In genomic region chrX:18402296-18402695, GRCm38 (mm10) we compare ENCODE assay signal across 21 mouse cellular contexts. TPM values are rescaled to one million over a fixed set of nuclear protein-coding genes. Genes with fewer than 3 reads are reported as not detected.
DNase-seq lines count a peak whose midpoint lies in the region; ATAC-seq and TF ChIP-seq lines count a peak whose summit lies in the region.
"Had no signal": no experiment of that assay in that cellular context is flagged by ENCODE, and none has a peak within 500 bp of the region (broad histone marks: within the 10 kb centered on the region; RNA-seq: fewer than 3 reads in every experiment).

No protein-coding gene starts in this region.

- no peaks in the 10 kb centered on the region for H3K9me3 ChIP-seq in lung, postnatal 0 days (ENCODE audit: low read length)
- no peaks in the 10 kb centered on the region for H3K9me3 ChIP-seq in intestine, embryonic 15.5 days
- no peaks in the 10 kb centered on the region for H3K9me3 ChIP-seq in stomach, postnatal 0 days (ENCODE audit: control insufficient read depth, low read length)
- H3K9me3 ChIP-seq: heart, embryonic 10.5 days; hindbrain, embryonic 15.5 days; limb, embryonic 13.5 days; midbrain, embryonic 12.5 days had no signal

- H3K27me3 ChIP-seq in lung, postnatal 0 days (replicated peaks; ENCODE audit: insufficient read depth, low read length): no peaks in the 10 kb centered on the region
- no peaks in the 10 kb centered on the region for H3K27me3 ChIP-seq in intestine, embryonic 15.5 days (replicated peaks)
- H3K27me3 ChIP-seq in stomach, postnatal 0 days (ENCODE audit: control insufficient read depth, insufficient read depth, low read length): no peaks in the 10 kb centered on the region
- H3K27me3 ChIP-seq: hindbrain, embryonic 15.5 days; limb, embryonic 13.5 days; midbrain, embryonic 12.5 days had no signal

- DNase-seq in gastrocnemius, adult 18-20 months (ENCODE audit: low spot score): peak; percentile 33
- DNase-seq in gastrocnemius, postnatal 36 days: no peak
- peak; percentile 2 for DNase-seq in lung, adult 2 months
- no peak for DNase-seq in lung, postnatal 0 days (ENCODE audit: low spot score)
- peak; percentile 60 for DNase-seq in stomach, postnatal 0 days (ENCODE audit: low spot score)
- no peak for DNase-seq in embryo, embryonic 11 days
- DNase-seq: adrenal gland, postnatal 36 days; cerebellum, adult 9-11 months; forebrain, postnatal 0 days; spleen, adult 18-20 months; thymus, postnatal 25 days had no signal

- 45% methylated on average over 10 of the region's 10 CpGs for WGBS in lung, adult 2 months
- WGBS in lung, postnatal 0 days: 43% methylated on average over 10 of the region's 10 CpGs
- 44% methylated on average over 10 of the region's 10 CpGs for WGBS in intestine, embryonic 15.5 days
- WGBS in stomach, postnatal 0 days: 49% methylated on average over 10 of the region's 10 CpGs

- no peak for TF ChIP-seq POLR2A in lung, adult 2 months (IDR thresholded peaks at IDR 0.05; ENCODE audit: borderline replicate concordance, extremely low read depth, low read depth, low read length)

- H3K9ac ChIP-seq in lung, postnatal 0 days (replicated peaks; ENCODE audit: low read depth): no peak overlapping the region
- H3K9ac ChIP-seq in intestine, embryonic 15.5 days: no peak overlapping the region
- no peak overlapping the region for H3K9ac ChIP-seq in stomach, postnatal 0 days (ENCODE audit: low read length)
- H3K9ac ChIP-seq: forebrain, postnatal 0 days; hindbrain, embryonic 15.5 days; limb, embryonic 13.5 days; liver, embryonic 14.5 days; midbrain, embryonic 12.5 days had no signal

- no peak for TF ChIP-seq CTCF in lung, adult 2 months (IDR thresholded peaks at IDR 0.05; ENCODE audit: insufficient read depth, low read length)
- no peak for TF ChIP-seq CTCF in lung, postnatal 0 days (IDR thresholded peaks at IDR 0.05)
- no peak for TF ChIP-seq CTCF in stomach, postnatal 0 days (IDR thresholded peaks at IDR 0.05; ENCODE audit: low read depth)

- no peak overlapping the region for H3K27ac ChIP-seq in lung, postnatal 0 days (ENCODE audit: low read length)
- H3K27ac ChIP-seq in intestine, embryonic 15.5 days: no peak overlapping the region
- no peak overlapping the region for H3K27ac ChIP-seq in stomach, postnatal 0 days (replicated peaks)
- H3K27ac ChIP-seq: heart, embryonic 10.5 days; hindbrain, embryonic 15.5 days; kidney, postnatal 0 days; limb, embryonic 13.5 days; liver, embryonic 14.5 days; midbrain, embryonic 12.5 days had no signal

- no peak overlapping the region for H3K4me2 ChIP-seq in lung, postnatal 0 days (replicated peaks; ENCODE audit: low read depth, low read length)
- no peak overlapping the region for H3K4me2 ChIP-seq in intestine, embryonic 15.5 days (replicated peaks)
- no peak overlapping the region for H3K4me2 ChIP-seq in stomach, postnatal 0 days (replicated peaks; ENCODE audit: low read depth)
- H3K4me2 ChIP-seq: hindbrain, embryonic 15.5 days; limb, embryonic 13.5 days; midbrain, embryonic 12.5 days had no signal

- no peaks in the 10 kb centered on the region for H3K36me3 ChIP-seq in lung, postnatal 0 days (ENCODE audit: insufficient read depth, low read length)
- no peaks in the 10 kb centered on the region for H3K36me3 ChIP-seq in intestine, embryonic 15.5 days
- no peaks in the 10 kb centered on the region for H3K36me3 ChIP-seq in stomach, postnatal 0 days (ENCODE audit: control insufficient read depth, insufficient read depth, low read length)
- H3K36me3 ChIP-seq: heart, embryonic 10.5 days; hindbrain, embryonic 15.5 days; limb, embryonic 13.5 days; midbrain, embryonic 12.5 days had no signal

- ATAC-seq in lung, postnatal 0 days: no peak
- ATAC-seq in intestine, embryonic 15.5 days: peak; percentile 25
- no peak for ATAC-seq in stomach, postnatal 0 days (ENCODE audit: low FRiP score, low TSS enrichment)
- ATAC-seq: forebrain, postnatal 0 days had no signal

- no peaks in the 10 kb centered on the region for H3K4me1 ChIP-seq in lung, adult 2 months (ENCODE audit: control insufficient read depth, insufficient read depth, low read length)
- no peaks in the 10 kb centered on the region for H3K4me1 ChIP-seq in lung, postnatal 0 days (ENCODE audit: insufficient read depth, low read depth, low read length)
- H3K4me1 ChIP-seq in intestine, embryonic 15.5 days (replicated peaks): no peaks in the 10 kb centered on the region
- no peaks in the 10 kb centered on the region for H3K4me1 ChIP-seq in stomach, postnatal 0 days (replicated peaks; ENCODE audit: control insufficient read depth, insufficient read depth)
- H3K4me1 ChIP-seq: heart, embryonic 10.5 days; hindbrain, embryonic 15.5 days; limb, embryonic 13.5 days; midbrain, embryonic 12.5 days had no signal

- no peak for TF ChIP-seq EP300 in lung, postnatal 0 days (IDR thresholded peaks at IDR 0.05)
- no peak for TF ChIP-seq EP300 in stomach, postnatal 0 days (optimal IDR thresholded peaks at IDR 0.05)

- intact Hi-C loops in gastrocnemius, postnatal 36 days (cut with DNase I): no loop called here

- H3K4me3 ChIP-seq in lung, adult 2 months (replicated peaks; ENCODE audit: extremely low read depth, low read depth, low read length): no peak overlapping the region
- H3K4me3 ChIP-seq in lung, postnatal 0 days (ENCODE audit: low read depth, low read length): no peak overlapping the region
- H3K4me3 ChIP-seq in intestine, embryonic 15.5 days (replicated peaks): no peak overlapping the region
- no peak overlapping the region for H3K4me3 ChIP-seq in stomach, postnatal 0 days (ENCODE audit: low read depth, low read length)
- H3K4me3 ChIP-seq: heart, embryonic 10.5 days; hindbrain, embryonic 15.5 days; limb, embryonic 13.5 days; midbrain, embryonic 12.5 days had no signal

RNA-seq across cellular contexts. Expression of gene 4930578C19Rik, which starts 58.9 kb away (rescaled TPM):
- total RNA-seq in gastrocnemius, adult 18-20 months (2021): 1 to 10 TPM; 1.9 to 2.0 TPM
- 1 to 10 TPM; 2.4 to 3.1 TPM for total RNA-seq in gastrocnemius, postnatal 36 days (2021)
- polyA plus RNA-seq in lung, adult 2 months (2012; rRNA removed): 8.0 and 9.7 TPM in 2 replicates
- 3.5 and 3.8 TPM in 2 replicates for polyA plus RNA-seq in lung, postnatal 0 days (2015; fragmentation: Nextera tagmentation; extraction: Ambion mirVana)
- polyA plus RNA-seq in intestine, embryonic 15.5 days (2015; fragmentation: Nextera tagmentation; extraction: Ambion mirVana): 0.72 and 0.74 TPM in 2 replicates
- polyA plus RNA-seq in stomach, postnatal 0 days (2015; fragmentation: Nextera tagmentation; extraction: Ambion mirVana): 0.38 and 0.53 TPM in 2 replicates
- total RNA-seq: common myeloid progenitor, adult 5-6 weeks; hematopoietic stem cell, adult 5-6 weeks; monocyte, adult 5-6 weeks had no signal
- polyA plus RNA-seq: liver, embryonic 14.5 days had no signal

Comparison
In these comparisons a context has a peak if more than half of its experiments do, and no peak if none do; other contexts are left out.
1. DNase-seq: peak in gastrocnemius, adult 18-20 months (single experiment), lung, adult 2 months (single experiment) and stomach, postnatal 0 days (single experiment); none in gastrocnemius, postnatal 36 days (0 of 2), lung, postnatal 0 days (single experiment) and embryo, embryonic 11 days (single experiment).